Mouse (Mus musculus) liver, embryonic 14.5 days (tissue): Measurements from ENCODE around the gene Cyp4a12b. TPM values are rescaled to one million over a fixed set of nuclear protein-coding genes. Genes with fewer than 3 reads are reported as not detected.
A peak's percentile ranks its signal among the peaks of the same experiment; 100 is the strongest.
"Not testable (repeated sequence)": the region's sequence is repeated elsewhere in the genome, so short reads cannot be mapped to it uniquely, and the experiment has no call there.

ENCODE experiments used
- ATAC-seq: fragments of 200-750 bp; cut with Nextera tagmentation; 2 replicates; pipeline ENCODE4 v1.8.0; 2017; ENCODE audit warnings: moderate number of reproducible peaks, mild to moderate bottlenecking, moderate library complexity; ENCODE audit not compliant: insufficient read depth
- DNase-seq, 3 experiments: peaks; one replicate each; pipeline ENCODE4 v3.0.0-alpha.2; 2012 to 2013; ENCODE audit warnings: low read depth in 3 of 3, low spot score in 3 of 3
- H3K27ac ChIP-seq: fragments of 300-500 bp; sonication (generic); 2 replicates; pipeline ENCODE4 v1.5.1; 2014; ENCODE audit warnings: moderate library complexity, mild to moderate bottlenecking, control low read depth, inconsistent platforms
- H3K27me3 ChIP-seq: fragments of 300-500 bp; sonication (generic); 2 replicates; pipeline ENCODE4 v1.6.1; 2014; ENCODE audit warnings: mild to moderate bottlenecking, low read length, moderate library complexity; ENCODE audit not compliant: control insufficient read depth, insufficient read depth
- H3K36me3 ChIP-seq: fragments of 300-500 bp; sonication (generic); replicated peaks from 2 replicates; pipeline ENCODE4 v1.6.1; 2014; ENCODE audit warnings: low read depth; ENCODE audit not compliant: control insufficient read depth, insufficient read depth
- H3K4me1 ChIP-seq, 2 experiments: fragments of 200-500 bp in 1 of 2; fragments of 300-500 bp in 1 of 2; sonication (generic) in 1 of 2; replicated peaks; 2 replicates each; pipeline ENCODE4 v1.6.1; 2012 to 2014; ENCODE audit warnings: antibody characterized with exemption in 1 of 2, inconsistent platforms in 1 of 2, low read length in 1 of 2; ENCODE audit not compliant: control insufficient read depth in 2 of 2, insufficient read depth in 2 of 2
- H3K4me2 ChIP-seq: fragments of 300-500 bp; sonication (generic); 2 replicates; pipeline ENCODE4 v1.6.1; 2014; ENCODE audit warnings: low read depth, mild to moderate bottlenecking, control low read depth, moderate library complexity
- H3K4me3 ChIP-seq, 2 experiments: fragments of 200-500 bp in 1 of 2; fragments of 300-500 bp in 1 of 2; sonication (generic) in 1 of 2; 2 replicates each; pipeline ENCODE4 v1.5.1; 2012 to 2014; ENCODE audit warnings: low read depth in 2 of 2, low read length in 2 of 2, mild to moderate bottlenecking in 2 of 2, control low read depth in 1 of 2, inconsistent platforms in 1 of 2, moderate library complexity in 1 of 2; ENCODE audit not compliant: insufficient read depth in 1 of 2
- H3K9ac ChIP-seq: fragments of 300-500 bp; sonication (generic); replicated peaks from 2 replicates; pipeline ENCODE4 v1.6.1; 2014; ENCODE audit warnings: mild to moderate bottlenecking, control low read depth, moderate library complexity
- H3K9me3 ChIP-seq: fragments of 300-500 bp; sonication (generic); 2 replicates; pipeline ENCODE4 v1.6.1; 2016; ENCODE audit warnings: low read length, mixed read lengths; ENCODE audit not compliant: control insufficient read depth
- CTCF ChIP-seq: IDR thresholded peaks from 2 replicates; pipeline ENCODE4 v1.5.1; 2016; ENCODE audit warnings: antibody characterized with exemption, low read depth, control low read depth
- EP300 ChIP-seq: IDR thresholded peaks from 2 replicates; pipeline ENCODE4 v1.6.1; 2016; ENCODE audit warnings: antibody characterized with exemption, low read depth
- WGBS: fragments of 180-500 bp; shearing (Covaris S2); extraction: QIAGEN DNeasy Blood & Tissue Kit; methylation state at CpG from one replicate; pipeline ENCODE4 v1.1.7; 2014; ENCODE audit not compliant: insufficient replicate concordance; 5-methylcytosine and 5-hydroxymethylcytosine counted together
- polyA plus RNA-seq, 2 experiments: library from polyadenylated mRNA; depleted of rRNA in 1 of 2; stranded (reverse) in 1 of 2; unstranded in 1 of 2; fragments of >200 nt; fragmentation: Nextera tagmentation in 1 of 2; extraction: Ambion mirVana in 1 of 2; gene quantifications; 2 replicates each; pipeline versions ENCODE4 v1.2.1 to v1.2.3; 2012 to 2014

Gene Cyp4a12b
- polyA plus RNA-seq (2012; rRNA removed) (not detected in 2 replicates), polyA plus RNA-seq (2014; fragmentation: Nextera tagmentation; extraction: Ambion mirVana) (not detected in 2 replicates)

DNA sequence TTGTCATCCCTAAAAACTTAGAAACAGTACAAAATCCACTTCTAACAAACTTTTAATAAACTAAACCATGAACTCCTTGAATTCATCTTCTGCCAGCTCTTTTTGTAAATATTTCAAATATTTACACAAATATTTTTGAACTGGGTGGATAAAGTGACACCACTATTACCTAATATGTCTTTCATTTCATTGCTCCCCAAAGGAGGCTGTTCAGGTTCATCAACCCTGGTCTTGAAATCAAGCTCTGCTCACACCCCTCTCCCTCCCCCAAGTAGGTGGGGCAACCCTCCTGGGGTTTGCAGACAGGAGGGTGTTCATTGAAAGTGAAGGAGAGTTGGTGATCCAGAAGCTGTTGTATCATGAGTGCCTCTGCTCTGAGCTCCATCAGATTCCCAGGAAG, at the start of gene Cyp4a12b:
Gene Cyp4a12b (plus strand): TSS at position 301 of the 400 bp plus-strand sequence.
- DNase-seq, H3K4me3 ChIP-seq, H3K4me1 ChIP-seq, H3K27ac ChIP-seq, H3K4me2 ChIP-seq, H3K27me3 ChIP-seq, H3K9ac ChIP-seq, ATAC-seq, H3K9me3 ChIP-seq, H3K36me3 ChIP-seq: not testable (repeated sequence)

DNA sequence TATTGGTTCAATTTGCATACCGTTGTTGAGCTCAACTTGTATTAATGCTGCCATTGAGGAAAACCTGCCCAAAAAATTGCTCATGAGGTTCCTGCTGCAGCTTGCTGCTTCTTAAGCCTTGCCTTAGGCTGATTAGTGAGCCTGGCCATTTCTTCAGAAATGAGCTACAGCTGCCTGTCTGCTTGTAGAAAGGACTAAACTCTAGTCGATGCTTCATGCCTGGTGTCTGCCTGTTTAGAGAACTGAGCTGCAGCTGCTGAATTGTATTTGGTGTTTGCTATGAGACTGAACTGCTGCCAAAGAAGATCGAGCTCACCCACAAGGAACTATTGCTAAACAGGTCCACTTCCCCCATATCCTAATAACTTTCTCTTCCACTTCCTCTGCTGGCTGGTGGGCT, 45.8 kb upstream of the Cyp4a12b start:
- ATAC-seq, result not testable (repeated sequence)

DNA sequence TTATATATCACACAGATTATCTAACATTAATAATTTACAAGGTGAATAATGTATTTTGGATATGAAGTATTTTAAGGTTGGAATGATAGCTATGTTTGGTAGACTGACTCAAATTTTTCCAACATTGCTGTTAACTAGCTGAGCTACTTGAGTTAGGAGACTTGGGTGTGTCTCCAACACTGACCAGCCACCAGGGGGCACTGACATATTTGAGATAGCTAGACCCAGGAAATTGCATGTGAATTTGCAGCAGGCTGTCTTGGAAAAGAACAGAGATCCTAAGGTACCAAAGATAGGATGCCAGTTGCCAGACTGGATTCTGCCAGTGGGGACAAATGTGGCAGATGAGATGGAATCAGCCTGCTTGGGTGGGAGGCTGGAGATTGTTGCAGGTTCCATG, 43.4 kb upstream of the Cyp4a12b start:
- not testable (repeated sequence) for H3K4me3 ChIP-seq, H3K36me3 ChIP-seq, DNase-seq, H3K27me3 ChIP-seq, H3K9ac ChIP-seq, H3K9me3 ChIP-seq, H3K27ac ChIP-seq, H3K4me1 ChIP-seq, ATAC-seq, H3K4me2 ChIP-seq
- 0 out of 2 replicates have a peak, but pooled peaks have one; percentile 15 for TF ChIP-seq CTCF

More for the DNA sequence above, 45.8 kb upstream of the Cyp4a12b start:
- not testable (repeated sequence) for H3K4me1 ChIP-seq, H3K9me3 ChIP-seq, H3K4me2 ChIP-seq, H3K9ac ChIP-seq, H3K36me3 ChIP-seq, H3K27me3 ChIP-seq, DNase-seq, H3K27ac ChIP-seq, H3K4me3 ChIP-seq
- WGBS, result 44% methylated on average over 3 of the region's 3 CpGs

DNA sequence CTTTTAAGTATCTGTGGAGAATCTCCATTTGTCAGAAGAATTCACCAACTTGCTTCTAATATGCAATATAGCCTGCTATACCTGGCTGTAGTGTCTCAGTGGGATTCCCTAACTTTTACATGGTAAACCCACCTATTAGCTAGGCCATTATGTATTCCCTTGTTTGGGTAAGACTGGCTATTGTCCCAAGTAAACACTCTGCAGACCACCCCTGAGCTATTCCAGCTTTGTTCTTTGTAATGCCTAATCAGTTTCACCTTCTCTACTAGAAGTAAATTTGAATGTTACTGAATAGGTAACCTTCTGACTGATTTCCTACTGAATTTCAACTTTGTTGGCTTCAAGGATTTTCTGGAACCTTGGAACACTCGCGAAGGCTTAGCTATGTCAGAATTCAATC, 15.2 kb upstream of the Cyp4a12b start:
- not testable (repeated sequence) for H3K36me3 ChIP-seq, H3K4me1 ChIP-seq, H3K9ac ChIP-seq, H3K27me3 ChIP-seq, H3K4me2 ChIP-seq, DNase-seq, H3K4me3 ChIP-seq, ATAC-seq, H3K27ac ChIP-seq, H3K9me3 ChIP-seq
- WGBS, result 64% methylated on average over 2 of the region's 2 CpGs

DNA sequence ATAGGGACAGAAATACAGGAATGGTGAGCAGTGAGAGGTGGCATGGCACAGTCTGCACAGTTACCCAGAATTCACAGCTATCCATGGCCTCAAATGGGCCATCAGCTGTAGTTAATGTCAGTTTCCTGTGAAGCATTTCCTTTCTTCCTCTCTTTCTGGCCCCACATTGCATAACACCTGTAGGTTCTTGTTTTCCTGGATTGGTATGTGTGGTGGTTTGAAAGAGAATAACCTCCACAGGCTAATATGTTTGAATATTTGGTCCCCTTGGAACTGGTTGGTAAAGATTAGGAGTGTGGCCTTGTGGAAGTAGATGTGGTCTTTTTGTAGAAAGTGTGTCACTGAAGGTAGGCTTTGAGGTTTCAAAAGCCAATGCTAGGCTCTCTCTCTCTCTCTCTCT, 14.5 kb upstream of the Cyp4a12b start:
- not testable (repeated sequence) for H3K36me3 ChIP-seq, H3K9me3 ChIP-seq, H3K27me3 ChIP-seq, H3K9ac ChIP-seq, H3K4me1 ChIP-seq, H3K4me2 ChIP-seq, H3K4me3 ChIP-seq, H3K27ac ChIP-seq, DNase-seq, ATAC-seq

DNA sequence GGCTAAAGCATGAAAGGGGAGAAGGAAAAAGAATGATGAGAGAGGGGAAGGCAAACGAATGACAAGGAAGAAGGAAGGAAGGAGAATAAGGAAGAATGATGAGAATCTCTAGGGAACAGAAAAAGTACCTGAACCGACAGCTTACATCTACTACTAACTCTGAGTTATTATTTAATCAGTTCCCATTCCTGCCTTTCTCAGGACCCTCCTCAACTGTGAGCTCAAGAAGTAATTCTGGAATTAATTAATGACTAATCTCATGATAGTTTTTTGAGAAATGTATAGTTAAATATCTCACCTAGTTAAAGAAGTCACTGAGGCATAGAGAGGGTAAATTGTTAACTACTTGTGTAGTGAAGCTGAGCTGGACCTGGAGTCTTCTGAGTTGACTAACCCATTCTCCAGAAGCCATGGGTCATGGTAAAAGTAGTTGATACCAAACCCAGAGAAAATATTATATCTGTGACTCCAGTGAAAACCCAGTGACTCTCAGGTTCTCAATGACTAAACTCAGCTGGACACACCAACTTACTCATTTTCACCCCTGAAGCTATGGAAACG, 39.2 kb downstream of the Cyp4a12b start:
- Histone ChIP-seq H3K9ac (no peak overlapping the region), H3K27me3 (no peaks in the 10 kb centered on the region), H3K9me3 (no peaks in the 10 kb centered on the region), H3K4me2 (no peak overlapping the region), H3K27ac (no peak overlapping the region), H3K36me3 (no peaks in the 10 kb centered on the region), H3K4me3 (no peak overlapping the region), H3K4me1 (no peaks in the 10 kb centered on the region)
- DNase-seq (no peak), ATAC-seq (no peak)
- no peak for TF ChIP-seq CTCF
- no peak for TF ChIP-seq EP300
- 37% methylated on average over 3 of the region's 3 CpGs for WGBS
